Mouse (Mus musculus) lung, adult 2 months (tissue): ENCODE measurements around the gene Ankrd45. TPM values are rescaled to one million over a fixed set of nuclear protein-coding genes. Genes with fewer than 3 reads are reported as not detected.
"Not testable (repeated sequence)": the region's sequence is repeated elsewhere in the genome, so short reads cannot be mapped to it uniquely, and the experiment has no call there.

Experiments
- DNase-seq: peaks from one replicate; pipeline ENCODE4 v3.0.0; 2022
- H3K4me1 ChIP-seq: fragments of 200-500 bp; 2 replicates; pipeline ENCODE4 v1.6.1; 2011; ENCODE audit warnings: low read length; ENCODE audit not compliant: control insufficient read depth, insufficient read depth
- H3K4me3 ChIP-seq: fragments of 200-500 bp; replicated peaks from 2 replicates; pipeline ENCODE3; 2011; ENCODE audit warnings: low read depth, mild to moderate bottlenecking, control low read depth, low read length; ENCODE audit errors: extremely low read depth
- CTCF ChIP-seq: fragments of 200-500 bp; IDR thresholded peaks from 2 replicates; pipeline ENCODE4 v1.5.1; 2011; ENCODE audit warnings: mild to moderate bottlenecking, low read length, control low read depth; ENCODE audit not compliant: insufficient read depth
- POLR2A ChIP-seq: fragments of 200-500 bp; IDR thresholded peaks from 2 replicates; pipeline ENCODE4 v1.6.1; 2011; ENCODE audit warnings: low read depth, mild to moderate bottlenecking, control low read depth, low read length, borderline replicate concordance; ENCODE audit errors: extremely low read depth
- WGBS: fragments of 180-500 bp; shearing (Covaris S2); methylation state at CpG from one replicate; pipeline ENCODE4 v1.1.7; 2018; 5-methylcytosine and 5-hydroxymethylcytosine counted together
- polyA plus RNA-seq: library from polyadenylated mRNA; depleted of rRNA; stranded (reverse); fragments of >200 nt; gene quantifications from 2 replicates; pipeline ENCODE4 v1.2.3, GENCODE M21; 2012

Gene Ankrd45
- polyA plus RNA-seq, 1 experiment = 1.1 TPM

GRCm38 (mm10) chr1:161140026-161140762 lies 2.3 kb upstream of the Ankrd45 start:
- no peak for DNase-seq
- TF ChIP-seq POLR2A (no peak), CTCF (no peak)
- Histone ChIP-seq H3K4me1 (no peaks in the 10 kb centered on the region), H3K4me3 (no peak overlapping the region)
- WGBS = 74% methylated on average over 9 of the region's 9 CpGs

- H3K4me1 ChIP-seq = no peaks in the 10 kb centered on the region
- DNase-seq = no peak
- TF ChIP-seq CTCF = no peak
- TF ChIP-seq POLR2A = no peak
- H3K4me3 ChIP-seq = no peak overlapping the region
- WGBS = 77% methylated on average over 7 of the region's 7 CpGs
These were observed 725 bp downstream of the Ankrd45 start for GRCm38 (mm10) chr1:161143216-161143615.

GRCm38 (mm10) chr1:161145611-161146010 lies 3.1 kb downstream of the Ankrd45 start:
- H3K4me3 ChIP-seq, DNase-seq, H3K4me1 ChIP-seq: not testable (repeated sequence)
- WGBS = 67% methylated on average over 8 of the region's 8 CpGs

GRCm38 (mm10) chr1:161147888-161148287 lies 5.4 kb downstream of the Ankrd45 start:
- no peak for TF ChIP-seq POLR2A
- TF ChIP-seq CTCF = no peak
- DNase-seq = no peak
- 69% methylated on average over 2 of the region's 2 CpGs for WGBS
- H3K4me1 ChIP-seq = no peaks in the 10 kb centered on the region
- no peak overlapping the region for H3K4me3 ChIP-seq

- no peak overlapping the region for H3K4me3 ChIP-seq
- DNase-seq = no peak
- no peaks in the 10 kb centered on the region for H3K4me1 ChIP-seq
- TF ChIP-seq CTCF (no peak), POLR2A (no peak)
- 71% methylated on average over 6 of the region's 6 CpGs for whole genome bisulfite sequencing
These were observed 8.6 kb downstream of the Ankrd45 start for GRCm38 (mm10) chr1:161151098-161151497.

- no peaks in the 10 kb centered on the region for H3K4me1 ChIP-seq
- no peak overlapping the region for H3K4me3 ChIP-seq
- WGBS = 58% methylated on average over 10 of the region's 10 CpGs
- TF ChIP-seq CTCF = no peak
- no peak for TF ChIP-seq POLR2A
- no peak for DNase-seq
These were observed 14.1 kb downstream of the Ankrd45 start for GRCm38 (mm10) chr1:161156546-161156945.

GRCm38 (mm10) chr1:161159214-161159613 lies 16.7 kb downstream of the Ankrd45 start, which contains the start of gene Tex50:
Tex50 (minus strand) TSS chr1:161159314.
- TF ChIP-seq CTCF (no peak), POLR2A (no peak)
- no peak for DNase-seq
- WGBS = 83% methylated on average over 3 of the region's 3 CpGs
- no peaks in the 10 kb centered on the region for H3K4me1 ChIP-seq
- H3K4me3 ChIP-seq = no peak within 1 kb of the TSS

- 54% methylated on average over 4 of the region's 4 CpGs for WGBS
- no peak for DNase-seq
- TF ChIP-seq POLR2A (no peak), CTCF (no peak)
- Histone ChIP-seq H3K4me1 (no peaks in the 10 kb centered on the region), H3K4me3 (no peak overlapping the region)
These were observed 17.8 kb downstream of the Ankrd45 start for GRCm38 (mm10) chr1:161160266-161160665.

- DNase-seq = peak; percentile 70
- no peak for TF ChIP-seq POLR2A
- peak; percentile 38; the same call in 1 of the 2 replicates for TF ChIP-seq CTCF
- Histone ChIP-seq H3K4me1 (no peaks in the 10 kb centered on the region), H3K4me3 (peak overlapping the region; percentile 15)
- WGBS = 3% methylated on average over 40 of the region's 40 CpGs
These were observed 28.2 kb downstream of the Ankrd45 start for GRCm38 (mm10) chr1:161170651-161171050.

- WGBS = 51% methylated on average over 8 of the region's 8 CpGs
- DNase-seq = peak; percentile 61
- Histone ChIP-seq H3K4me1 (no peaks in the 10 kb centered on the region), H3K4me3 (no peak overlapping the region)
- peak; percentile 65 for TF ChIP-seq CTCF
- TF ChIP-seq POLR2A = no peak
These were observed 38.2 kb downstream of the Ankrd45 start for GRCm38 (mm10) chr1:161180674-161181073.
